Comparison of ENCODE assay signal across 10 mouse cellular contexts in genomic region chr10:61512215-61512889, GRCm38 (mm10).
"Had no signal": no experiment of that assay in that cellular context is flagged by ENCODE, and none has a peak within 500 bp of the region (broad histone marks: within the 10 kb centered on the region; RNA-seq: fewer than 3 reads in every experiment).

No protein-coding gene starts in this region.

- H3K9me3 ChIP-seq: limb, embryonic 13.5 days; midbrain, embryonic 12.5 days had no signal

- H3K4me2 ChIP-seq: limb, embryonic 13.5 days; midbrain, embryonic 12.5 days had no signal

- DNase-seq: left cerebral cortex, postnatal 4 days; lung, adult 18-20 months; right cerebral cortex, adult 18-20 months; right cerebral cortex, postnatal 25 days; thymus, postnatal 4 days had no signal

- H3K27ac ChIP-seq: kidney, postnatal 0 days; limb, embryonic 13.5 days; liver, embryonic 14.5 days; midbrain, embryonic 12.5 days had no signal

- H3K36me3 ChIP-seq: limb, embryonic 13.5 days; midbrain, embryonic 12.5 days had no signal

- H3K4me3 ChIP-seq: limb, embryonic 13.5 days; midbrain, embryonic 12.5 days had no signal

- H3K9ac ChIP-seq: limb, embryonic 13.5 days; liver, embryonic 14.5 days; midbrain, embryonic 12.5 days had no signal

- H3K27me3 ChIP-seq: limb, embryonic 13.5 days had no signal

- ATAC-seq: midbrain, embryonic 16.5 days had no signal
